Mouse (Mus musculus) heart, postnatal 0 days (tissue): ENCODE data around the gene Qtrt2.

Experiments
- CTCF ChIP-seq: IDR thresholded peaks from 2 replicates; pipeline ENCODE4 v1.5.1; 2016; ENCODE audit warnings: antibody characterized with exemption, control low read depth, low read depth
- EP300 ChIP-seq: IDR thresholded peaks from 2 replicates; pipeline ENCODE4 v1.6.1; 2016; ENCODE audit warnings: antibody characterized with exemption, low read depth

DNA sequence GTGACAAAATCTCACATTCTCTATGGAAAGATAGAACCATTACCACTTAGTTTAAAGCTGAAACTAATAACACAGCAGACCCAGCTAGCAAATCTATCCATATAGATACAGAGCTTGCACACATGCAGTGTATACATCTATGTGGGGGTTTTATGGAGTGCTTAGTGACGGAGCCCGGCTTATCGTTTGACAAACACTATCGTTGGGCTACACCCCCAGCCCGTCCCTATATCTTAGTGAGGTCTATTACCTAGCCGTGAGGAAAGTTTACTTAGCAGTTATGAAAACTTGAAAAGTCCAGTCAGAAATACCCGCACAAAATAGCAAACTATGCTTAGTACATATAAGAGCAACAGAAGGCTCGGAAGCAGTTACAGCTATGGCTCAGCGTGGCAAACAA lies 45.1 kb upstream of the Qtrt2 start:
- TF ChIP-seq EP300 = no peak
- no peak for TF ChIP-seq CTCF
